Mouse (Mus musculus): ENCODE measurements at regions not wholly inside any gene's neighbourhood (a gene's known extent, or its start where the extent isn't known, plus 50 kb on each side); places are given as distances from the start of the nearest gene placed in this dataset.

GRCm38 (mm10) chr17:88325326-88325909, 115.1 kb upstream of the Foxn2 start:
- TF ChIP-seq CTCF (IDR thresholded peaks at IDR 0.05; ENCODE audit: low read depth) = no peak
- no peak for TF ChIP-seq EP300 (optimal IDR thresholded peaks at IDR 0.05)

All from stomach, postnatal 0 days (tissue).